Mouse (Mus musculus) right cerebral cortex, postnatal 14 days (tissue): Measurements from ENCODE around the gene Sec16a.
"Not testable (repeated sequence)": the region's sequence is repeated elsewhere in the genome, so short reads cannot be mapped to it uniquely, and the experiment has no call there.

Experiments
- DNase-seq: peaks from one replicate; pipeline ENCODE4 v3.0.0; 2022

Gene Sec16a

GRCm38 (mm10) chr2:26387713-26388112 is 57.3 kb downstream of the Sec16a start:
- no peak for DNase-seq

- not testable (repeated sequence) for DNase-seq
Observed at GRCm38 (mm10) chr2:26380871-26381270, 64.1 kb downstream of the Sec16a start.

- peak; percentile 85 for DNase-seq
Observed at GRCm38 (mm10) chr2:26380131-26380771, 64.8 kb downstream of the Sec16a start, which contains the start of gene Snapc4. Snapc4 (minus strand) TSS chr2:26380653.

- DNase-seq, result no peak
Observed at GRCm38 (mm10) chr2:26372396-26372795, 72.6 kb downstream of the Sec16a start.

- no peak for DNase-seq
Observed at GRCm38 (mm10) chr2:26368572-26368971, 76.4 kb downstream of the Sec16a start.

GRCm38 (mm10) chr2:26367911-26368310 is 77.1 kb downstream of the Sec16a start:
- no peak for DNase-seq

GRCm38 (mm10) chr2:26364738-26365465 is 80.1 kb downstream of the Sec16a start:
- DNase-seq, result peak; percentile 59

GRCm38 (mm10) chr2:26363481-26363880 is 81.5 kb downstream of the Sec16a start:
- DNase-seq, result no peak

GRCm38 (mm10) chr2:26362991-26363390 is 82.0 kb downstream of the Sec16a start:
- no peak for DNase-seq

- DNase-seq, result no peak
Observed at GRCm38 (mm10) chr2:26360772-26361171, 84.2 kb downstream of the Sec16a start, which contains the start of gene Card9. Card9 (minus strand) TSS chr2:26360918.

- no peak for DNase-seq
Observed at GRCm38 (mm10) chr2:26359983-26360382, 85.0 kb downstream of the Sec16a start.
